Mouse (Mus musculus) bone marrow, adult 2 months (tissue): ENCODE data around the gene Tcf25.
A peak's percentile ranks its signal among the peaks of the same experiment; 100 is the strongest.

ENCODE experiments used
- CTCF ChIP-seq: fragments of 200-500 bp; IDR thresholded peaks from 2 replicates; pipeline ENCODE4 v1.5.1; 2011; ENCODE audit warnings: low read length, control low read depth; ENCODE audit not compliant: control insufficient read depth, insufficient read depth
- POLR2A ChIP-seq: fragments of 200-500 bp; IDR thresholded peaks from 2 replicates; pipeline ENCODE4 v1.6.1; 2011; ENCODE audit warnings: low read depth, mild to moderate bottlenecking, control low read depth, low read length, borderline replicate concordance; ENCODE audit not compliant: control insufficient read depth

GRCm38 (mm10) chr8:123340071-123340470, 33.5 kb upstream of the Tcf25 start:
- TF ChIP-seq CTCF (peak; percentile 34; the same call in 1 of the 2 replicates), POLR2A (no peak)
